Mouse (Mus musculus) hindbrain, embryonic 13.5 days (tissue): ENCODE results near the gene Hoxb7. TPM values are rescaled to one million over a fixed set of nuclear protein-coding genes. Genes with fewer than 3 reads are reported as not detected.

Experiments used
- ATAC-seq: fragments of 200-750 bp; cut with Nextera tagmentation; 2 replicates; pipeline ENCODE4 v1.8.0; 2017; ENCODE audit warnings: moderate TSS enrichment; ENCODE audit not compliant: low FRiP score
- H3K27ac ChIP-seq: fragments of 300-500 bp; sonication (generic); 2 replicates; pipeline ENCODE4 v1.5.1; 2015; ENCODE audit warnings: inconsistent platforms, mild to moderate bottlenecking, moderate library complexity
- H3K27me3 ChIP-seq: fragments of 300-500 bp; sonication (generic); 2 replicates; pipeline ENCODE4 v1.6.1; 2015; ENCODE audit warnings: mild to moderate bottlenecking, inconsistent platforms
- H3K36me3 ChIP-seq: fragments of 300-500 bp; sonication (generic); 2 replicates; pipeline ENCODE4 v1.6.1; 2015; ENCODE audit warnings: mild to moderate bottlenecking, inconsistent platforms
- H3K4me1 ChIP-seq: fragments of 300-500 bp; sonication (generic); replicated peaks from 2 replicates; pipeline ENCODE4 v1.6.1; 2015; ENCODE audit warnings: inconsistent platforms
- H3K4me2 ChIP-seq: fragments of 300-500 bp; sonication (generic); 2 replicates; pipeline ENCODE4 v1.6.1; 2015; ENCODE audit warnings: inconsistent platforms, mild to moderate bottlenecking, moderate library complexity
- H3K4me3 ChIP-seq: fragments of 300-500 bp; sonication (generic); 2 replicates; pipeline ENCODE4 v1.5.1; 2015; ENCODE audit warnings: mild to moderate bottlenecking, inconsistent platforms
- H3K9ac ChIP-seq: fragments of 300-500 bp; sonication (generic); 2 replicates; pipeline ENCODE4 v1.6.1; 2015; ENCODE audit warnings: mild to moderate bottlenecking, inconsistent platforms
- H3K9me3 ChIP-seq: fragments of 300-500 bp; sonication (generic); 2 replicates; pipeline ENCODE4 v1.6.1; 2016; ENCODE audit warnings: inconsistent platforms
- WGBS: fragments of 180-500 bp; shearing (Covaris S2); methylation state at CpG from one replicate; pipeline ENCODE4 v1.1.7; 2015; 5-methylcytosine and 5-hydroxymethylcytosine counted together
- polyA plus RNA-seq: library from polyadenylated mRNA; unstranded; fragments of >200 nt; fragmentation: Nextera tagmentation; extraction: Ambion mirVana; gene quantifications from 2 replicates; pipeline ENCODE4 v1.2.1, GENCODE M21; 2015

Gene Hoxb7
- polyA plus RNA-seq, 1 experiment from 2014 or later: 33.2 TPM

- peaks cover 5% of the 10 kb centered on the region; the same call in 1 of the 2 replicates for H3K4me1 ChIP-seq
- H3K9me3 ChIP-seq: no peaks in the 10 kb centered on the region
- H3K27me3 ChIP-seq: peaks cover 100% of the 10 kb centered on the region
- no peak for ATAC-seq
- no peak overlapping the region for H3K4me2 ChIP-seq
- no peaks in the 10 kb centered on the region for H3K36me3 ChIP-seq
- WGBS: 1% methylated on average over 23 of the region's 23 CpGs
- H3K27ac ChIP-seq: no peak overlapping the region
- no peak overlapping the region for H3K4me3 ChIP-seq
- no peak overlapping the region for H3K9ac ChIP-seq
These were observed 26.0 kb upstream of the Hoxb7 start for GRCm38 (mm10) chr11:96260310-96260970.

- H3K4me1 ChIP-seq: peaks cover 5% of the 10 kb centered on the region; the same call in 1 of the 2 replicates
- no peak for ATAC-seq
- H3K9ac ChIP-seq: no peak overlapping the region
- no peak overlapping the region for H3K4me2 ChIP-seq
- no peak overlapping the region for H3K27ac ChIP-seq
- H3K27me3 ChIP-seq: peaks cover 100% of the 10 kb centered on the region
- no peaks in the 10 kb centered on the region for H3K9me3 ChIP-seq
- H3K36me3 ChIP-seq: no peaks in the 10 kb centered on the region
- no peak overlapping the region for H3K4me3 ChIP-seq
- 2% methylated on average over 24 of the region's 24 CpGs for WGBS
These were observed 25.0 kb upstream of the Hoxb7 start for GRCm38 (mm10) chr11:96261323-96261890.

- H3K36me3 ChIP-seq: no peaks in the 10 kb centered on the region
- peaks cover 5% of the 10 kb centered on the region; the same call in 1 of the 2 replicates for H3K4me1 ChIP-seq
- no peak for ATAC-seq
- WGBS: 8% methylated on average over 6 of the region's 6 CpGs
- H3K4me3 ChIP-seq: no peak overlapping the region
- no peaks in the 10 kb centered on the region for H3K9me3 ChIP-seq
- H3K4me2 ChIP-seq: no peak overlapping the region
- no peak overlapping the region for H3K9ac ChIP-seq
- H3K27me3 ChIP-seq: peaks cover 100% of the 10 kb centered on the region
- H3K27ac ChIP-seq: no peak overlapping the region
These were observed 24.1 kb upstream of the Hoxb7 start for GRCm38 (mm10) chr11:96262262-96262830.

GRCm38 (mm10) chr11:96263636-96264389, 22.6 kb upstream of the Hoxb7 start:
- ATAC-seq: no peak
- Histone ChIP-seq H3K9ac (no peak overlapping the region), H3K27ac (no peak overlapping the region), H3K27me3 (peaks cover 98% of the 10 kb centered on the region), H3K36me3 (no peaks in the 10 kb centered on the region), H3K4me3 (no peak overlapping the region), H3K4me1 (peaks cover 5% of the 10 kb centered on the region; the same call in 1 of the 2 replicates), H3K4me2 (no peak overlapping the region), H3K9me3 (no peaks in the 10 kb centered on the region)
- under 1% methylated on average over 33 of the region's 33 CpGs for WGBS

GRCm38 (mm10) chr11:96264390-96265020, 21.9 kb upstream of the Hoxb7 start:
- Histone ChIP-seq H3K4me2 (no peak overlapping the region), H3K9me3 (no peaks in the 10 kb centered on the region), H3K27ac (no peak overlapping the region), H3K4me3 (no peak overlapping the region), H3K9ac (no peak overlapping the region), H3K36me3 (no peaks in the 10 kb centered on the region), H3K4me1 (peaks cover 5% of the 10 kb centered on the region; the same call in 1 of the 2 replicates), H3K27me3 (peaks cover 98% of the 10 kb centered on the region)
- no peak for ATAC-seq
- WGBS: 2% methylated on average over 8 of the region's 8 CpGs

GRCm38 (mm10) chr11:96265954-96266353, 20.5 kb upstream of the Hoxb7 start:
- Histone ChIP-seq H3K4me3 (no peak overlapping the region), H3K4me2 (no peak overlapping the region), H3K36me3 (no peaks in the 10 kb centered on the region), H3K9ac (no peak overlapping the region), H3K27me3 (peaks cover 98% of the 10 kb centered on the region), H3K4me1 (peaks cover 2% of the 10 kb centered on the region; the same call in 1 of the 2 replicates), H3K27ac (no peak overlapping the region), H3K9me3 (no peaks in the 10 kb centered on the region)
- WGBS: 1% methylated on average over 7 of the region's 7 CpGs
- ATAC-seq: no peak

- Histone ChIP-seq H3K27me3 (peaks cover 98% of the 10 kb centered on the region), H3K4me3 (no peak overlapping the region), H3K4me1 (peaks cover 11% of the 10 kb centered on the region), H3K4me2 (no peak overlapping the region), H3K9me3 (no peaks in the 10 kb centered on the region), H3K27ac (no peak overlapping the region), H3K36me3 (no peaks in the 10 kb centered on the region), H3K9ac (no peak overlapping the region)
- WGBS: 9% methylated on average over 7 of the region's 7 CpGs
- no peak for ATAC-seq
These were observed 19.2 kb upstream of the Hoxb7 start for GRCm38 (mm10) chr11:96267021-96267920.

GRCm38 (mm10) chr11:96268031-96268745, 18.2 kb upstream of the Hoxb7 start:
- Histone ChIP-seq H3K4me3 (no peak overlapping the region), H3K27me3 (peaks cover 98% of the 10 kb centered on the region), H3K27ac (no peak overlapping the region), H3K36me3 (no peaks in the 10 kb centered on the region), H3K4me2 (no peak overlapping the region), H3K9me3 (no peaks in the 10 kb centered on the region), H3K9ac (no peak overlapping the region), H3K4me1 (peaks cover 14% of the 10 kb centered on the region)
- 12% methylated on average over 1 of the region's 1 CpGs for WGBS
- no peak for ATAC-seq

- Histone ChIP-seq H3K4me1 (peaks cover 14% of the 10 kb centered on the region), H3K36me3 (no peaks in the 10 kb centered on the region), H3K9ac (no peak overlapping the region), H3K4me2 (no peak overlapping the region), H3K27ac (no peak overlapping the region), H3K27me3 (peaks cover 98% of the 10 kb centered on the region), H3K9me3 (no peaks in the 10 kb centered on the region), H3K4me3 (no peak overlapping the region)
- under 1% methylated on average over 19 of the region's 19 CpGs for WGBS
- no peak for ATAC-seq
These were observed 16.6 kb upstream of the Hoxb7 start for GRCm38 (mm10) chr11:96269869-96270268.

- peak; percentile 49; the same call in 1 of the 2 replicates for ATAC-seq
- Histone ChIP-seq H3K9ac (peak within 1 kb of the TSS; percentile 61), H3K9me3 (no peaks in the 10 kb centered on the region), H3K27ac (peak within 1 kb of the TSS; percentile 73), H3K4me1 (peaks cover 14% of the 10 kb centered on the region), H3K4me3 (peak within 1 kb of the TSS; percentile 34), H3K36me3 (no peaks in the 10 kb centered on the region), H3K4me2 (peak within 1 kb of the TSS; percentile 39), H3K27me3 (peaks cover 98% of the 10 kb centered on the region)
- WGBS: under 1% methylated on average over 40 of the region's 40 CpGs
These were observed 15.4 kb upstream of the Hoxb7 start, which contains the start of gene Hoxb9 for GRCm38 (mm10) chr11:96270996-96271540. TSS of gene Hoxb9 (plus strand) at chr11:96271457.
